Mouse (Mus musculus): Measurements from ENCODE around the gene Vamp9.

The Vamp9 gene

GRCm38 (mm10) chr5:99906181-99906956 lies at the start of gene Vamp9:
Gene Vamp9 (plus strand): TSS chr5:99906254.
- peak; percentile 82 to 90 for DNase-seq (ENCODE audit: low spot score in 2 of 2)

- DNase-seq (ENCODE audit: low spot score in 2 of 2), result no peak
Observed at GRCm38 (mm10) chr5:99857106-99857637, 48.9 kb upstream of the Vamp9 start.

GRCm38 (mm10) chr5:99859637-99860433 lies 46.2 kb upstream of the Vamp9 start:
- no peak for DNase-seq (ENCODE audit: low spot score in 2 of 2)

- no peak for DNase-seq (ENCODE audit: low spot score in 2 of 2)
Observed at GRCm38 (mm10) chr5:99861816-99862215, 44.2 kb upstream of the Vamp9 start.

GRCm38 (mm10) chr5:99863656-99864380 lies 42.2 kb upstream of the Vamp9 start:
- DNase-seq (ENCODE audit: low spot score in 2 of 2), result no peak

GRCm38 (mm10) chr5:99865779-99866178 lies 40.3 kb upstream of the Vamp9 start:
- no peak for DNase-seq (ENCODE audit: low spot score in 2 of 2)

DNA sequence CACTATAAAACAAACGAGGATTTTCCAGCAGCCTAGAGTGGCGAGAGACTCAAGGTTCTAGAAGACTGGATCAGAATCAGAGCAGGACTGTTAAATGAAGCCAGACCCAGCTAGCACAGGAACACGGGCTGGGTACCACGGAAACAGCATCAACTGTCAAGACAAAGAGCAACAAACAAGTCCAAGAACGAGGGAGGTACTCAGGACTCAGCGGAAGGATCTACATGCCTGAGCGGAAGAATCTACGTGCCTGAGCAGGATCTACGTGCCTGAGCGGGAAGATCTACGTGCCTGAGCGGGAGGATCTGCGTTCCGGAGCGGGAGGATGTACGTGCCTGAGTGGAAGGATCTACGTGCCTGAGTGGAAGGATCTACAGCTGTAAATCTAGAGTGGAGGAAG lies 37.8 kb upstream of the Vamp9 start:
- no peak for DNase-seq (ENCODE audit: low spot score in 2 of 2)

DNA sequence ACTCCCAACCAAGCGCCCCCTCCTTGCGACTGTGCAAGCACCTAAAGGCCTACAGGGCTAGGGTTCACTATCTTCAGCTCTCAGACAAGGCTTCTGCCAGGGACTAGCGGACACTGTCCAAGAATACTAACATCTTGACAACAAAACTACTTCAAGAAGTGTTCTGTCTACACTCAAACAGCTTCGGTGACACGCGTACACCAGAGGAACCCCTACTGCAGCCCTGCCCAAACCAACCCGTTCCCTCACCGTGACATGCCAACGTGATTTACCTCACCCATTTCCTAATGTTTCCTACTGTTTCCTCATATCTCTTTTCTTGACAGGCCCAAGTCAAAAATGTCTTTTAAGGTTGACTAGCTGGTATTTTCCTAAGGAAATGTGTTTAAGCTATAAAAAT lies 37.1 kb upstream of the Vamp9 start:
- no peak for DNase-seq (ENCODE audit: low spot score in 2 of 2)

- DNase-seq (ENCODE audit: low spot score in 2 of 2), result no peak
Observed at GRCm38 (mm10) chr5:99877565-99877964, 28.5 kb upstream of the Vamp9 start.

DNA sequence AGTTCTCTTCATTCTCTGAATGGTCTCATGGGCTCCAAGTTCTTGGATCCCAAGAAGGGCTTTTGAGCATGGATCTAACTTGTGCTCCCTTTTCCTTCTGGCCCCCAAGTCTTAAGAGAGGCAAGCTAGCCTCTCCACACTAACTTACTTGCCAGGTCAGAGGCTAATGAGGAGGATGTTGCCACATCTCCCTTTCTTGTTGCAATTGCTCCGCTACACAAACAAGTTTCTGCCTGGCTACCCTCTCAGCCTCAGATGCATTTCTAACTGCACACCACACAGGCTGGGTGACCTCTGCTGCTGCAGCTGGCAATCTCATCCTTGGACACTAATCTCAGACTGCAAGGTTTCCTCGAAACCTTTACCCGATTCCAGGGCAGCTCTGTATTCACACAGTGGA lies 23.6 kb upstream of the Vamp9 start:
- no peak for DNase-seq (ENCODE audit: low spot score in 2 of 2)

- DNase-seq (ENCODE audit: low spot score in 2 of 2), result no peak
Observed at GRCm38 (mm10) chr5:99884035-99884434, 22.0 kb upstream of the Vamp9 start.

DNA sequence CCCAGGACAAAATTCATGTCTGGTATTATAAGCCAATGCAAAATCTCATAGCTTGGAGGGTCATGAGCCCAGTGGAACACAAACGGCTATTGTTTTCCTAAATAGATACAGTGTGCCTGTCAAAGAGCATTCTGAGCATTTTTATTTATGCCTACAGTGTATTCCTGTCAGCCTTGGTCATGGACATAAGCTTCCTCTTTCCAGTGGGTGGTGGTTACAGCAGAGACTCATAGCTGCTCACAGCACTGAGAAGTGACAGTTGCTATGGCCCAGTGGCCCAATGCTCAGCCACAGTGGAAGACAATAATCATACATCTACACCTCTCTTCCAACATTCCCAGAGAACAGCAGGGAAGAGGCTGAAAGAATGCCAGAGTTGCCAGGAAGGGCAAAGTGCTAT lies 18.9 kb upstream of the Vamp9 start:
- DNase-seq (ENCODE audit: low spot score in 2 of 2), result no peak

GRCm38 (mm10) chr5:99891516-99892441 lies 14.3 kb upstream of the Vamp9 start:
- DNase-seq (ENCODE audit: low spot score in 2 of 2), result peak; percentile 63 to 69

- peak; percentile 45 to 50 for DNase-seq (ENCODE audit: low spot score in 2 of 2)
Observed at GRCm38 (mm10) chr5:99900041-99900440, 6.0 kb upstream of the Vamp9 start.

DNA sequence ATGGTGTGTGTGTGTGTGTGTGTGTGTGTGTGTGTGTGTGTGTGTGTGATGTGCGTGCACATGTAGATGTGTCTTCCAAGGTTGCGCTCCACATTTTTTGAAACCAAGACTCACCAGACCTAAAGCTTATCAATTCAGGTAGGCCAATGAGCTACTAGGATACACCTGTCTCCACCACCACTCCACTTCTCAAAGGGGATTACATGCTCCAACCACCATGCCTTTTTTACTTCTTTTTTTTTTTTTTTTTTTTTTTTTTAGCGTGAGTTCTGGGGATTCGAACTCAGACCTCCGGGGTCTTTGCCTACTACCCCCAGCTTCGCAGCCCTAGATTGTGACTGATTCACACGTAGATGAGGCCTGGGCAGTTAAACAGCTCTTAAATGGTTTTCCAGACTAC lies 323 bp upstream of the Vamp9 start:
- no peak for DNase-seq (ENCODE audit: low spot score in 2 of 2)

DNA sequence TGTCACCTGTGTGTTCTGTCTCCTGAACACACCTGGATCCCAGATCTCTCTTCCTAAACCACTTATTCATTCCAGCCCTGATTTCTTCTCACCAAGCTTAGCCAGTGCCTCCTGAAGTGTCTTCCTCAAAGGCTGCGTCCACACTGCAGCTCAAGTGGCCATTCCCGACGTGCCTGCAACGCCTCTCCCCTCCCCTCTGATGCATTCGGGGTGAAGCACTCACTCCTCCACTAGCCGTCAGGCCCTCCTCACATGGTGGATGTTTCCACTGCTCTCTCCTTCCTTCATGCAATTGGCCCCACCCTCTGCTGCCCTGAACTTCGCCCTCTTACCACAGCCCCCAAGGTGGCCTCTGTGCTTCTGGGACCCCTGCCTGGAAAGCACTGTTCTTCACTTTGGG lies 9.4 kb downstream of the Vamp9 start:
- no peak for DNase-seq (ENCODE audit: low spot score in 2 of 2)

DNA sequence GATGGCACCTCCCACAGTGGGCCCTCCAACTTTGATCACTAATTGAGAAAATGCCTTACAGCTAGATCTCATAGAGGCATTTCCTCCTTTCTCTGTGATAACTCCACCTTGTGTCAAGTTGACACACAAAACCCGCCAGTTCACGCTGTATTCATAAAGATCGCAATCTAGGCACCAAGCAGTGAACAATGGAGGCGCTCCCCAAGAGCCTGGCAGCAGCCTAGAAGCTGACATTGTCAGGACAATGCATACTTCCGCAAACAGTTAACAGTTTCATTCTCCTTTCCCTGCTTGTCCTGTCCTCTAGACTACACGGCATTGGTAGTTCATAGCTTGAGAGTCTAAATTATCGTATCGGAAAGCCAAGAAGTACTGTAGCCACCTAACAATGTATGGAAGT lies 16.0 kb downstream of the Vamp9 start:
- no peak for DNase-seq (ENCODE audit: low spot score in 2 of 2)

DNA sequence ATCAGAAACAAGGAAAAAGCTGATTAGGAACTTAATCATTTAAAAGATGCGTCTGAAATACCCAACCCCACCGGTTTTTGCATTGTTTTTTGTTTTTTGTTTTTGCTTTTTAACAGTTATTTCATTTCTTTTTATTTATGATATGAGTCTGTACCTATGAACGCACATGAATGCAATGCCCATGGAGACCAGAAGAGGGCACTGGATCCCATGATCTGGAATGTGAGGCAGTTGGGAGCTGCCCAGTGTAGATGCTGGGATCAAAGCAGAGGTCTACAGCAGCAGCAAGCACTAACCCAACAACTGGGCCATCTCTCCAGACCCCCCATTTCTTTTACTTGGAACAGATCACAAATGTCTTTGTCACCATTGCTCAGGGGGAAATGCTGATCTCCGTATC lies 21.9 kb downstream of the Vamp9 start:
- no peak for DNase-seq (ENCODE audit: low spot score in 2 of 2)

- DNase-seq (ENCODE audit: low spot score in 2 of 2), result no peak
Observed at GRCm38 (mm10) chr5:99931910-99932309, 25.9 kb downstream of the Vamp9 start.

GRCm38 (mm10) chr5:99939440-99939839 lies 33.4 kb downstream of the Vamp9 start:
- no peak for DNase-seq (ENCODE audit: low spot score in 2 of 2)

GRCm38 (mm10) chr5:99941273-99941672 lies 35.2 kb downstream of the Vamp9 start:
- DNase-seq (ENCODE audit: low spot score in 2 of 2), result no peak

Measured in frontal cortex, postnatal 25 days (tissue).